Mouse (Mus musculus) forebrain, postnatal 0 days (tissue): Measurements from ENCODE around the gene Wiz. TPM values are rescaled to one million over a fixed set of nuclear protein-coding genes. Genes with fewer than 3 reads are reported as not detected.

ENCODE experiments used
- ATAC-seq: fragments of 200-750 bp; cut with Nextera tagmentation; 2 replicates; pipeline ENCODE4 v1.8.0; 2017; ENCODE audit warnings: mild to moderate bottlenecking, moderate library complexity
- DNase-seq: peaks from one replicate; pipeline ENCODE4 v3.0.0-alpha.2; 2015
- H3K27ac ChIP-seq: fragments of 300-500 bp; sonication (generic); 2 replicates; pipeline ENCODE4 v1.5.1; 2014; ENCODE audit warnings: low read depth, mild to moderate bottlenecking, antibody characterized with exemption, low read length, moderate library complexity, mixed read lengths
- H3K27me3 ChIP-seq: fragments of 300-500 bp; sonication (generic); 2 replicates; pipeline ENCODE4 v1.6.1; 2014; ENCODE audit warnings: mild to moderate bottlenecking, low read length, mixed read lengths; ENCODE audit not compliant: insufficient read depth
- H3K36me3 ChIP-seq: fragments of 300-500 bp; sonication (generic); 2 replicates; pipeline ENCODE4 v1.6.1; 2014; ENCODE audit warnings: mild to moderate bottlenecking, moderate library complexity; ENCODE audit not compliant: insufficient read depth
- H3K4me1 ChIP-seq: fragments of 300-500 bp; sonication (generic); 2 replicates; pipeline ENCODE4 v1.6.1; 2014; ENCODE audit warnings: antibody characterized with exemption; ENCODE audit not compliant: insufficient read depth
- H3K4me2 ChIP-seq: fragments of 300-500 bp; sonication (generic); 2 replicates; pipeline ENCODE4 v1.6.1; 2014; ENCODE audit warnings: low read depth, mild to moderate bottlenecking, moderate library complexity
- H3K4me3 ChIP-seq: fragments of 300-500 bp; sonication (generic); 2 replicates; pipeline ENCODE4 v1.5.1; 2014; ENCODE audit warnings: low read depth, low read length, mixed read lengths
- H3K9ac ChIP-seq: fragments of 300-500 bp; sonication (generic); 2 replicates; pipeline ENCODE4 v1.6.1; 2014; ENCODE audit warnings: mild to moderate bottlenecking
- H3K9me3 ChIP-seq: fragments of 300-500 bp; sonication (generic); 2 replicates; pipeline ENCODE4 v1.6.1; 2016; ENCODE audit warnings: low read length
- CTCF ChIP-seq: sonication (generic); IDR thresholded peaks from 2 replicates; pipeline ENCODE4 v1.5.1; 2016; ENCODE audit warnings: antibody characterized with exemption, control low read depth, low read depth
- WGBS: fragments of 180-500 bp; shearing (Covaris S2); extraction: QIAGEN DNeasy Blood & Tissue Kit; methylation state at CpG from one replicate; pipeline ENCODE4 v1.1.7; 2014; 5-methylcytosine and 5-hydroxymethylcytosine counted together
- polyA plus RNA-seq: library from polyadenylated mRNA; unstranded; fragments of >200 nt; fragmentation: Nextera tagmentation; extraction: Ambion mirVana; gene quantifications from 2 replicates; pipeline ENCODE4 v1.2.1, GENCODE M21; 2015
- total RNA-seq: library from RNA; depleted of rRNA; stranded (reverse); fragments of >200 nt; gene quantifications from 2 replicates; pipeline ENCODE4 v1.2.3, GENCODE M21; 2014

Wiz gene
- total and polyA plus RNA-seq, 2 experiments from 2014 or later: 42.0 to 55.4 TPM

DNA sequence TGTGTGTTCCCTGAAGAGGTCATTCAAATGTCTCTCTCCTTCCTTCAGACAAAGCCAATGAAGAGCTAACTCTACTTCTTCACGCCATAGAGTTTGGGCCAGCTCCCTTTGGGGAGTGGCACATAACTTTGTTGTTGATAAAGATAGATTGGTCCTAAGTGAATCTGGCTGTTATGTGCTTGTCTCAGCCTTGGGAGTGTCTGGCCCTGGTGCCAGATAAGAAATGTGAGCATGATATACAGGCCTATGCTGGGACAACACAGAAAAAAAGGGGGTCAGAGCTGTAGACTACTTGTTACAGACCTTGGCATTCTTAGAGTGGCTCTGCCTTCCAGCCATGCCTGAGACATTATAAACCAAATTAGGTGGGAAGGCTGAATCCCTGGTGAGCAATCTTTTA, 23.9 kb downstream of the Wiz start:
- WGBS: 90% methylated on average over 1 of the region's 1 CpGs
- ATAC-seq: no peak

DNA sequence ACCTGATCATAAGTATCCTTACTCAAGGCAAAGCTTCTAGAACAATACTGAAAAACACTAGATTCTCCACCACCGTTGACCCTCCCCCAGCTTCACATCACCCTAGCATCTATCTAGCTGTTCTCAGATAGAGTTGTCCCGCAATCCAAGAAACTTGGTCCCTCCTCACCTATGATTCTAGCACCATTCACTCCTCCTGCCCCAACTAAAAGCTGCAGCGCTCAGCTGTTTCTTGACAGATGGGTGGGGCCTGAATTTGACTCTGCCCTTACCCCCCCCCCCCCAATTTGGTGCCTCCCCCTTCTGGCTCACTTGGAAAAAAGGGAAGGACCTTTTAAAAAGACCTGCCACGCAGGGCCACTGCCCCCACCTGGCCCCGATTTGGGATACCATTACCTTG, 24.4 kb downstream of the Wiz start:
- no peak for TF ChIP-seq CTCF
- Histone ChIP-seq H3K4me1 (peaks cover 11% of the 10 kb centered on the region), H3K4me3 (peak overlapping the region; percentile 92), H3K4me2 (peak overlapping the region; percentile 51), H3K9ac (peak overlapping the region; percentile 94), H3K27me3 (no peaks in the 10 kb centered on the region), H3K9me3 (no peaks in the 10 kb centered on the region), H3K36me3 (peaks cover 34% of the 10 kb centered on the region), H3K27ac (peak overlapping the region; percentile 80)
- 58% methylated on average over 5 of the region's 5 CpGs for WGBS
- ATAC-seq (peak; percentile 12; the same call in 1 of the 2 replicates), DNase-seq (no peak)

More for the DNA sequence above, 23.9 kb downstream of the Wiz start:
- no peaks in the 10 kb centered on the region for H3K27me3 ChIP-seq
- H3K4me2 ChIP-seq: no peak overlapping the region
- peaks cover 29% of the 10 kb centered on the region for H3K36me3 ChIP-seq
- H3K4me3 ChIP-seq: no peak overlapping the region
- H3K9me3 ChIP-seq: no peaks in the 10 kb centered on the region
- TF ChIP-seq CTCF: no peak
- peaks cover 11% of the 10 kb centered on the region for H3K4me1 ChIP-seq
- H3K9ac ChIP-seq: no peak overlapping the region
- H3K27ac ChIP-seq: no peak overlapping the region
- DNase-seq: no peak

DNA sequence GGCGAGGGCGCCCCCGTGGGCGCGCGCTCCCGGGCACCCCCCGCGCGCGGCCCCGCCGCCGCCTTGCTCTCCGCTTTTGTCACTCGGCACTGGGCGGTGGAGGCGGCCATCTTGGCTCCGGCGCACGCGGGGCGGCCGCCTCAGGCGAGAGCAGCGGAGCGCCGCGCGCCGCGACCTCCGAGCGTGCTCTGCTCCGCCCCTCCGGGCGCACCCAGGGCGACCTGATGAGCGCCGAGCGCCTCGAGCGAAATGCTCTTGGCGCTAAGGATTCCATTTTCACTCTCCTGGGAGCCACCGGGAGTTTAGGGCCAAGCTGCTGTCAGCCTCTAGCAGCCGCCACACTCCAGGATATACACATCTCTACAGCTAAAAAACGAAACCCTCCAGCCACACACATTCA, 24.9 kb downstream of the Wiz start:
- H3K4me1 ChIP-seq: peaks cover 11% of the 10 kb centered on the region
- H3K27ac ChIP-seq: peak overlapping the region; percentile 80
- WGBS: 1% methylated on average over 35 of the region's 47 CpGs
- H3K9ac ChIP-seq: peak overlapping the region; percentile 94
- H3K9me3 ChIP-seq: no peaks in the 10 kb centered on the region
- TF ChIP-seq CTCF: peak; percentile 18; the same call in 1 of the 2 replicates
- peak; percentile 96 for DNase-seq
- H3K4me3 ChIP-seq: peak overlapping the region; percentile 92
- peak; percentile 99 for ATAC-seq
- H3K4me2 ChIP-seq: peak overlapping the region; percentile 83
- H3K36me3 ChIP-seq: peaks cover 39% of the 10 kb centered on the region
- no peaks in the 10 kb centered on the region for H3K27me3 ChIP-seq

DNA sequence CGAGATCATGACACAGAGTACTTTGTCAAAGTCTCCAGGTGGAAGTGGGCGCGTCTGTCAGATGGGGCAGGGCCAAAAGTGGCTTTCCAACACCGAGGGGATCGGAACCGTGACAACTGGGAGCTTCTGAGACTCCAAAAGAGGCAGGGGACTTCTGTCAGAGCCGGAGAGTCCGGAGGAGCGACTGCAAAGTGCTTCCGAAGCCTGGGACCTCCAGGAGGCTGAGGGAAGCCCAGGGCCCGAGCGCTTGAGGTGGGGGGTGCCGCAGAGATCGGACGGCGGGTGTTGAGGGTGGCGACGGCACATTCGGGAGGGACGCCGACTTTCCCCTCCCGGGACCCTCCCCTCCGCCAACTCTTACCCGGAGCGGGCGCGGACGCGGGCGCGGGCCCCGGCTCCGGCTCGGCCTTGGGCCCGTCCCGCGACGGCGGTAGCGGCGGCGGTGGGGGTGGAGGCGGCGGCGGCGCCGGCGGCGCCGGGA, 25.4 kb downstream of the Wiz start:
- Histone ChIP-seq H3K27ac (peak overlapping the region; percentile 80), H3K4me1 (peaks cover 11% of the 10 kb centered on the region), H3K27me3 (no peaks in the 10 kb centered on the region), H3K36me3 (peaks cover 43% of the 10 kb centered on the region), H3K9me3 (no peaks in the 10 kb centered on the region), H3K4me2 (peak overlapping the region; percentile 83), H3K9ac (peak overlapping the region; percentile 94), H3K4me3 (peak overlapping the region; percentile 92)
- TF ChIP-seq CTCF: no peak
- DNase-seq: peak; percentile 29
- peak; percentile 50 for ATAC-seq
- WGBS: 4% methylated on average over 29 of the region's 50 CpGs

DNA sequence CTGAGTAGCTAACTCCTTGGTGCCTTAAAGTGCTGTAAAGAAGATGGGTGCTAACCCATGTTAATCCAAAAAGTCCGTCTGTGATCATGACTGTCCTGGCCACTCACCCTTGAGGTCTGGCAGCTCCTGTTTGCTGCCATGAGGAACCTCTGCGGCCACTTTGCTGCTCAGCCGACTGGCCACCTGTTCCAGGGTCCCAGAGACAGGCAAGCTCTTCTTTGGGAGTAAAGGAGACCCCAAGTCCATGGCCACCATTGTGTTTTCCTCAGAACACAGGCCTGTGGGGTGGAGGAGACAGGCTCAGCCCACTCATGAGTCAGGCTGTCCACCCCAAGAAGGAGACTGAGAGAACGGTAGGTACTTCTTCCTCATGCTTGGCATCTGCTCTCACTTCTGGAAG, 26.6 kb downstream of the Wiz start:
- Histone ChIP-seq H3K4me1 (peaks cover 11% of the 10 kb centered on the region), H3K9ac (peak overlapping the region; percentile 94; the same call in 1 of the 2 replicates), H3K27me3 (no peaks in the 10 kb centered on the region), H3K27ac (no peak overlapping the region), H3K4me3 (no peak overlapping the region), H3K4me2 (peak overlapping the region; percentile 83; the same call in 1 of the 2 replicates), H3K9me3 (no peaks in the 10 kb centered on the region), H3K36me3 (peaks cover 54% of the 10 kb centered on the region)
- ATAC-seq (no peak), DNase-seq (no peak)
- WGBS: 89% methylated on average over 4 of the region's 4 CpGs
- TF ChIP-seq CTCF: no peak

DNA sequence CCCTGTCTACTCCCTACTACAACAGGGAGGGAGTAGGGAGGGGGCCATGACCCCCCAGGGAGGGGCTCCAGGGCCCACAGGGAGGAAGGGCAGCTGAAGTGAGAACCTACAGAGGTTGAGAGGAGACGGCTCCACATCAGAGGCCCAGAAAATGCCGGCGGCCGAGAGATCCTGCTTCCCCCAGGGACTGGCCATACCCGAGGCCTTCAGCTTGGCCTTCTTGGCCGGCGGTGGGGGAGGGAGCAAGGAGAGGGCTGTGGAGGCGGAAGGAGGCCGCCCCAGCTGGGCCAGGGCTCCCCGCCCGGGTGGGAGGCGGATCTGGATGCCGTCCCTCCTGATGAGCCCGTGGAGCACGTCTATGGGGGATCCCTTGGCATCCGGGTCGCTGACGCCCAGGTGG, 29.3 kb downstream of the Wiz start:
- WGBS: 88% methylated on average over 18 of the region's 18 CpGs
- no peaks in the 10 kb centered on the region for H3K9me3 ChIP-seq
- H3K36me3 ChIP-seq: peaks cover 76% of the 10 kb centered on the region
- H3K9ac ChIP-seq: no peak overlapping the region
- H3K4me1 ChIP-seq: peaks cover 11% of the 10 kb centered on the region
- DNase-seq: no peak
- no peak for ATAC-seq
- H3K4me3 ChIP-seq: no peak overlapping the region
- H3K27ac ChIP-seq: no peak overlapping the region
- no peak for TF ChIP-seq CTCF
- no peak overlapping the region for H3K4me2 ChIP-seq
- H3K27me3 ChIP-seq: no peaks in the 10 kb centered on the region

DNA sequence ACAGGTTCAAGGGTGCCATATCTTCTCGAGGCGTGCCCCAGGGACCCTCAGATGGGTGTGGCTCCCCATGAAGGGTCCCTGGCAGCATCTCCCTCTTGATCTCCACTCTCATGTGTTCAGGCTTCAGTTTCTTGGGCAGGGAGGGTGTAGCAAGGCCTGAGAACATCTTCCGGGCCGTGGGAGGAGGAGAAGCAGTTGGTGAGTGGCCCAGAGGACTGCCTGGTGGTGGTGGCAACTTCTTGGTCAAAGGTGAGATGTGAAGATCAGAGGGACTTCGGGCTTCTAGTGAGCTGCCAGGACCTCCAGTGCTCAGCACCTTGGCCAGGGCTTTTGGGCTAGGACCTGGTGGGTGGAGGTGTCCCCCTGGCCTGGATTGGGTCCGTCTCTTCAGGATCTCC, 30.3 kb downstream of the Wiz start:
- H3K9me3 ChIP-seq: no peaks in the 10 kb centered on the region
- DNase-seq (no peak), ATAC-seq (no peak)
- H3K4me3 ChIP-seq: no peak overlapping the region
- H3K4me1 ChIP-seq: peaks cover 8% of the 10 kb centered on the region; the same call in 1 of the 2 replicates
- no peaks in the 10 kb centered on the region for H3K27me3 ChIP-seq
- H3K4me2 ChIP-seq: no peak overlapping the region
- H3K9ac ChIP-seq: no peak overlapping the region
- no peak overlapping the region for H3K27ac ChIP-seq
- peaks cover 84% of the 10 kb centered on the region for H3K36me3 ChIP-seq
- no peak for TF ChIP-seq CTCF
- 98% methylated on average over 6 of the region's 6 CpGs for WGBS
